Mouse (Mus musculus): ENCODE measurements around the gene Sos2. TPM values are rescaled to one million over a fixed set of nuclear protein-coding genes. Genes with fewer than 3 reads are reported as not detected.

Sos2 gene
- total RNA-seq, 2 experiments from 2014 or later: 36.7 to 37.7 TPM

- no peak for DNase-seq (ENCODE audit: extremely low spot score in 1 of 2, low spot score in 2 of 2)
- H3K27ac ChIP-seq: no peak overlapping the region
- TF ChIP-seq CTCF (IDR thresholded peaks at IDR 0.05): no peak
- H3K4me3 ChIP-seq: no peak overlapping the region
- intact Hi-C loops (cut with DNase I): no loop called here
Measured at GRCm38 (mm10) chr12:69693471-69693870, 11.8 kb upstream of the Sos2 start.

GRCm38 (mm10) chr12:69690714-69691113 lies 9.1 kb upstream of the Sos2 start:
- intact Hi-C loops (cut with DNase I): no loop called here
- no peak for TF ChIP-seq CTCF (IDR thresholded peaks at IDR 0.05)
- Histone ChIP-seq H3K27ac (no peak overlapping the region), H3K4me3 (no peak overlapping the region)
- no peak for DNase-seq (ENCODE audit: extremely low spot score in 1 of 2, low spot score in 2 of 2)

GRCm38 (mm10) chr12:69689094-69689493 lies 7.4 kb upstream of the Sos2 start:
- no peak for DNase-seq (ENCODE audit: extremely low spot score in 1 of 2, low spot score in 2 of 2)
- Histone ChIP-seq H3K4me3 (no peak overlapping the region), H3K27ac (no peak overlapping the region)
- intact Hi-C loops (cut with DNase I): no loop called here
- TF ChIP-seq CTCF (IDR thresholded peaks at IDR 0.05): no peak

- intact Hi-C loops (cut with DNase I): no loop called here
- no peak for TF ChIP-seq CTCF (IDR thresholded peaks at IDR 0.05)
- no peak for DNase-seq (ENCODE audit: extremely low spot score in 1 of 2, low spot score in 2 of 2)
- no peak overlapping the region for H3K27ac ChIP-seq
- H3K4me3 ChIP-seq: no peak overlapping the region
Measured at GRCm38 (mm10) chr12:69688368-69688767, 6.7 kb upstream of the Sos2 start.

GRCm38 (mm10) chr12:69683537-69683936 lies 1.9 kb upstream of the Sos2 start:
- Histone ChIP-seq H3K4me3 (no peak overlapping the region), H3K27ac (no peak overlapping the region; the same call in 1 of the 2 replicates)
- intact Hi-C loops (cut with DNase I): loop anchor here (2.0 to 5.0 kb wide), 3 partner anchors 41 to 323 kb away; partner anchors contain the start of genes Atp5s, L2hgdh and Vcpkmt
- TF ChIP-seq CTCF (IDR thresholded peaks at IDR 0.05): no peak
- DNase-seq (ENCODE audit: extremely low spot score in 1 of 2, low spot score in 2 of 2): peak; percentile 43 to 52

- no peak overlapping the region; the same call in 1 of the 2 replicates for H3K27ac ChIP-seq
- intact Hi-C loops (cut with DNase I): loop anchor here (2.0 to 5.0 kb wide), 3 partner anchors 42 to 322 kb away; partner anchors contain the start of genes Atp5s, L2hgdh and Vcpkmt
- TF ChIP-seq CTCF (IDR thresholded peaks at IDR 0.05): no peak
- DNase-seq (ENCODE audit: extremely low spot score in 1 of 2, low spot score in 2 of 2): no peak
- H3K4me3 ChIP-seq: peak overlapping the region; percentile 92
Measured at GRCm38 (mm10) chr12:69682788-69683419, 1.3 kb upstream of the Sos2 start.

- TF ChIP-seq CTCF (IDR thresholded peaks at IDR 0.05): no peak; the same call in 1 of the 2 replicates
- intact Hi-C loops (cut with DNase I): loop anchor here (2.0 to 5.0 kb wide), 3 partner anchors 43 to 321 kb away; partner anchors contain the start of genes Atp5s, L2hgdh and Vcpkmt
- Histone ChIP-seq H3K27ac (peak overlapping the region; percentile 95), H3K4me3 (peak overlapping the region; percentile 92)
- DNase-seq (ENCODE audit: extremely low spot score in 1 of 2, low spot score in 2 of 2): peak; percentile 79 to 81
Measured at GRCm38 (mm10) chr12:69682065-69682787, 574 bp upstream of the Sos2 start.

GRCm38 (mm10) chr12:69680635-69681565 lies 752 bp downstream of the Sos2 start:
- Histone ChIP-seq H3K4me3 (peak overlapping the region; percentile 92), H3K27ac (peak overlapping the region; percentile 89)
- no peak for TF ChIP-seq CTCF (IDR thresholded peaks at IDR 0.05)
- intact Hi-C loops (cut with DNase I): loop anchor here (5.0 kb wide), 1 partner anchor 99 kb away; the partner anchor contains the start of gene Vcpkmt
- peak; percentile 19 to 36 for DNase-seq (ENCODE audit: extremely low spot score in 1 of 2, low spot score in 2 of 2)

GRCm38 (mm10) chr12:69676157-69676556 lies 5.5 kb downstream of the Sos2 start:
- intact Hi-C loops (cut with DNase I): loop anchor here (5.0 kb wide), 1 partner anchor 39 kb away; no protein-coding TSS in a partner anchor
- Histone ChIP-seq H3K27ac (no peak overlapping the region), H3K4me3 (no peak overlapping the region)
- TF ChIP-seq CTCF (IDR thresholded peaks at IDR 0.05): no peak
- DNase-seq (ENCODE audit: extremely low spot score in 1 of 2, low spot score in 2 of 2): no peak

GRCm38 (mm10) chr12:69674576-69675537 lies 6.8 kb downstream of the Sos2 start:
- intact Hi-C loops (cut with DNase I): loop anchor here (5.0 kb wide), 1 partner anchor 38 kb away; no protein-coding TSS in a partner anchor
- no peak overlapping the region for H3K27ac ChIP-seq
- no peak for TF ChIP-seq CTCF (IDR thresholded peaks at IDR 0.05)

More at GRCm38 (mm10) chr12:69674576-69675537, 6.8 kb downstream of the Sos2 start:
- DNase-seq (ENCODE audit: extremely low spot score in 1 of 2, low spot score in 2 of 2): no peak
- H3K4me3 ChIP-seq: no peak overlapping the region
